Mouse (Mus musculus): ENCODE measurements around the gene Rem1.

The Rem1 gene

GRCm38 (mm10) chr2:152626774-152627591 lies at the start of gene Rem1:
Rem1 (plus strand) TSS chr2:152626951.
- DNase-seq (ENCODE audit: low spot score in 2 of 2) = no peak

- no peak for DNase-seq (ENCODE audit: low spot score in 2 of 2)
Observed at GRCm38 (mm10) chr2:152580107-152580506, 46.6 kb upstream of the Rem1 start, which contains the start of gene Defb19. Defb19 (minus strand) TSS chr2:152580312.

GRCm38 (mm10) chr2:152580612-152581011 lies 46.1 kb upstream of the Rem1 start:
- no peak for DNase-seq (ENCODE audit: low spot score in 2 of 2)

GRCm38 (mm10) chr2:152586926-152587560 lies 39.7 kb upstream of the Rem1 start:
- DNase-seq (ENCODE audit: low spot score in 2 of 2) = peak in 1 of 2 experiments; percentile 13

- no peak for DNase-seq (ENCODE audit: low spot score in 2 of 2)
Observed at GRCm38 (mm10) chr2:152588450-152588849, 38.3 kb upstream of the Rem1 start.

- DNase-seq (ENCODE audit: low spot score in 2 of 2) = no peak
Observed at GRCm38 (mm10) chr2:152589021-152589420, 37.7 kb upstream of the Rem1 start.

- no peak for DNase-seq (ENCODE audit: low spot score in 2 of 2)
Observed at GRCm38 (mm10) chr2:152599299-152599698, 27.5 kb upstream of the Rem1 start, which contains the start of gene Defb45. Defb45 (minus strand) TSS chr2:152599399.

- DNase-seq (ENCODE audit: low spot score in 2 of 2) = no peak
Observed at GRCm38 (mm10) chr2:152600076-152600475, 26.7 kb upstream of the Rem1 start.

- DNase-seq (ENCODE audit: low spot score in 2 of 2) = no peak
Observed at GRCm38 (mm10) chr2:152601275-152601960, 25.3 kb upstream of the Rem1 start.

- DNase-seq (ENCODE audit: low spot score in 2 of 2) = peak; percentile 18 to 19
Observed at GRCm38 (mm10) chr2:152604057-152604456, 22.7 kb upstream of the Rem1 start, which contains the start of gene Defb36. Defb36 (plus strand) TSS chr2:152604327.

GRCm38 (mm10) chr2:152607746-152608145 lies 19.0 kb upstream of the Rem1 start:
- no peak for DNase-seq (ENCODE audit: low spot score in 2 of 2)

GRCm38 (mm10) chr2:152608719-152609118 lies 18.0 kb upstream of the Rem1 start:
- DNase-seq (ENCODE audit: low spot score in 2 of 2) = no peak

GRCm38 (mm10) chr2:152612193-152612592 lies 14.6 kb upstream of the Rem1 start:
- DNase-seq (ENCODE audit: low spot score in 2 of 2) = no peak

GRCm38 (mm10) chr2:152615563-152615962 lies 11.2 kb upstream of the Rem1 start:
- DNase-seq (ENCODE audit: low spot score in 2 of 2) = peak; percentile 30 to 71

- no peak for DNase-seq (ENCODE audit: low spot score in 2 of 2)
Observed at GRCm38 (mm10) chr2:152616470-152616869, 10.3 kb upstream of the Rem1 start.

GRCm38 (mm10) chr2:152617374-152617773 lies 9.4 kb upstream of the Rem1 start:
- DNase-seq (ENCODE audit: low spot score in 2 of 2) = no peak

GRCm38 (mm10) chr2:152620367-152621134 lies 6.2 kb upstream of the Rem1 start:
- peak; percentile 19 to 35 for DNase-seq (ENCODE audit: low spot score in 2 of 2)

GRCm38 (mm10) chr2:152622151-152622550 lies 4.6 kb upstream of the Rem1 start:
- no peak for DNase-seq (ENCODE audit: low spot score in 2 of 2)

GRCm38 (mm10) chr2:152622953-152623352 lies 3.8 kb upstream of the Rem1 start, which contains the start of gene Defb25:
Defb25 (minus strand) TSS chr2:152623053.
- no peak for DNase-seq (ENCODE audit: low spot score in 2 of 2)

- DNase-seq (ENCODE audit: low spot score in 2 of 2) = no peak
Observed at GRCm38 (mm10) chr2:152624566-152624965, 2.2 kb upstream of the Rem1 start.

- no peak for DNase-seq (ENCODE audit: low spot score in 2 of 2)
Observed at GRCm38 (mm10) chr2:152625256-152625655, 1.5 kb upstream of the Rem1 start.

Data from frontal cortex, postnatal 36 days (tissue).